Mouse (Mus musculus) thymus, adult 2 months (tissue): ENCODE measurements at regions not wholly inside any gene's neighbourhood (a gene's known extent, or its start where the extent isn't known, plus 50 kb on each side); places are given as distances from the start of the nearest gene placed in this dataset.

ENCODE experiments used
- DNase-seq: peaks from one replicate; pipeline ENCODE4 v3.0.0; 2021
- H3K27ac ChIP-seq: fragments of 200-500 bp; 2 replicates; pipeline ENCODE4 v1.5.1; 2012; ENCODE audit warnings: low read length, control low read depth; ENCODE audit not compliant: control insufficient read depth, insufficient read depth
- H3K27me3 ChIP-seq: fragments of 200-500 bp; 2 replicates; pipeline ENCODE4 v1.6.1; 2012; ENCODE audit warnings: mild to moderate bottlenecking, low read length, moderate library complexity, mixed read lengths; ENCODE audit not compliant: control insufficient read depth, insufficient read depth
- H3K36me3 ChIP-seq: fragments of 200-500 bp; 2 replicates; pipeline ENCODE4 v1.6.1; 2012; ENCODE audit warnings: mild to moderate bottlenecking, low read length, moderate library complexity; ENCODE audit not compliant: control insufficient read depth, insufficient read depth
- H3K4me1 ChIP-seq: fragments of 200-500 bp; replicated peaks from 2 replicates; pipeline ENCODE4 v1.6.1; 2012; ENCODE audit warnings: low read length; ENCODE audit not compliant: control insufficient read depth, insufficient read depth
- H3K4me3 ChIP-seq: fragments of 200-500 bp; 2 replicates; pipeline ENCODE4 v1.5.1; 2012; ENCODE audit warnings: mild to moderate bottlenecking, low read length, control low read depth, moderate library complexity; ENCODE audit not compliant: control insufficient read depth, insufficient read depth
- CTCF ChIP-seq: fragments of 200-500 bp; IDR thresholded peaks from 2 replicates; pipeline ENCODE4 v1.5.1; 2012; ENCODE audit warnings: mild to moderate bottlenecking, control low read depth, low read length, moderate library complexity, borderline replicate concordance; ENCODE audit not compliant: control insufficient read depth, poor library complexity, insufficient read depth; ENCODE audit errors: extremely low read depth
- POLR2A ChIP-seq: fragments of 200-500 bp; IDR thresholded peaks from 2 replicates; pipeline ENCODE4 v1.6.1; 2012; ENCODE audit warnings: mild to moderate bottlenecking, low read length, control low read depth, moderate library complexity; ENCODE audit not compliant: control insufficient read depth, poor library complexity, insufficient read depth; ENCODE audit errors: extremely low read depth
- WGBS: fragments of 180-500 bp; shearing (Covaris S2); methylation state at CpG from one replicate; pipeline ENCODE4 v1.1.7; 2018; 5-methylcytosine and 5-hydroxymethylcytosine counted together

DNA sequence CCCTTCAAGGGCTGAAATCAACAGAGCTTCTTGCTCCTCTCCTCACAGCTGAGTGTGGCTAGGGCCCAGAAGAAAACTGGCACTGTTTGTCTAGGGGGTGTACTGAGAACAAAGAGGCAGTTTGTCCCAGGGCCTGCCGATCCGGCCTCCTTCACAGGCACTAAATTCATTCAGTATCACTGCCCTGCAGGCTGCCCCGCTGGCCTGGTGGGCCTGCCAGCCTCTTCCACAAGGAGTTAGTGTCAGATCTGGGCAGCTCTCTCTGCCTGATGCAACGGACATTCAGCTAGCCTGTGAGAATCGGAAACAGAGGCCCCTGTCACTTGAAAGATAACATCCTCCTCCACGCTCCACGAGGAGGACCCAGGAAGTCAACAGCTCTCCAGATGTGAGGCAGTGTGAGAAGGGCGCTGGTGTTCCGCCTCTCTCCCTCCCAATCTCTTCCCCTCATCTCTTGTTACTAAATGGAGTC, 83.5 kb upstream of the Usp24 start:
- 44% methylated on average over 9 of the region's 9 CpGs for WGBS
- H3K36me3 ChIP-seq, result no peaks in the 10 kb centered on the region
- peak overlapping the region; percentile 31 for H3K27ac ChIP-seq
- peaks cover 6% of the 10 kb centered on the region for H3K4me1 ChIP-seq
- DNase-seq, result peak; percentile 20
- TF ChIP-seq CTCF (no peak), POLR2A (no peak)
- H3K27me3 ChIP-seq, result no peaks in the 10 kb centered on the region
- peak overlapping the region; percentile 32; the same call in 1 of the 2 replicates for H3K4me3 ChIP-seq

DNA sequence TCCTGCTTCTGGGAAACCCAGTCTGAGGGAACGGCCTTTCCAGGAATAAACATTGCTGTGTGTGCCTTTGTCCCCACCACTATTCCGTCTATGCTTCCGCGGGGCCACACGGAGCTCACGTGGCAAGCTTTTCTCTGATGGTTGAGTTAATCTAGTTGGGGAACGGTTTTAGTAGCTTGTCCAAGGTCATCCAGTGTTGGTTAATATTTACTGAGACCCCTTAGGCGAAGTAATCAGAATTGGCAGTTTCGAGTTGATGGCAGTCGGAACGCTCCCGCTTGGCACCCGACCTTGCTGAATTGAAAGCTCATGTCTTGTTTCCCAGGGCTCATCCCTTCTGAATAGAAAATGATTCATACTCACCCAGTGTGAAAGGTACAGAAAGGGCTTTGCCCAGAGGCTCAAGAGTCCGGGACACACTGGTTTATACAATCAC, 71.6 kb upstream of the Usp24 start:
- no peak for TF ChIP-seq POLR2A
- no peak for TF ChIP-seq CTCF
- no peaks in the 10 kb centered on the region for H3K27me3 ChIP-seq
- 97% methylated on average over 14 of the region's 14 CpGs for WGBS
- no peaks in the 10 kb centered on the region for H3K36me3 ChIP-seq
- no peak overlapping the region for H3K4me3 ChIP-seq
- 0 out of 2 replicates have a peak, but pooled peaks cover 4% of the 10 kb centered on the region for H3K4me1 ChIP-seq
- H3K27ac ChIP-seq, result no peak overlapping the region
- DNase-seq, result no peak

DNA sequence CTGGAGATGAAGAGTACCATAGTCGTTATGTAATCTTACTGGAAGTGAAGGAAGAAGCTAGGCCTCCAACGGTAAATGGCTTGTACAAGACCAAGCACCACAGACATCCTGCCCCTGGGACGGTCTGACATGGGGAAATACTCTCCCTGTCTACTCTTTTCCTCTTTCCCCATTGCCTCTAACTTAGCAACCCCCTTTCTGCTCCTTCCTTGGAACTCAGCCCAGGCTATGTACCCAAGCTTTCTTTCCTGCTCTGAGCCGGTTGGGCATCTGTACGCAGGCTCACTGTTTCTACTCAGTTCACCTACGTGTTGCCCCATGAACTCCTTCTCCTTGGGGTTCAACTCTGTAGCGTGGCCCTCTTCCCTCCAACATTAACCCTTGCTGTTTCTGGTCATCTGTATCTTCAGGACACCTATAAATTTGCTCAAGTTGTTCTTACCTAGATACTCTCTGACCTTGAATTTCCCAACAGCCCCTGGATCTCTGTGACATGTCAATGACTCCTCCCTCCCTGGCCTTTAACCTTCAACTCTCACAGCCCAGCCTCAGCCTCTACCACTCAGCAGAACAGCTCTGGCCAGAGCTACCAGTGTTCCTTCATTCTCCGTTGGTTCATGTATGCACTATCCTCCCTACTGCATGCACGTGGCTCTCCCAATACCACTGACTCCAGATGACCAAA, 71.0 kb upstream of the Usp24 start:
- H3K4me1 ChIP-seq, result 0 out of 2 replicates have a peak, but pooled peaks cover 4% of the 10 kb centered on the region
- no peak overlapping the region for H3K27ac ChIP-seq
- WGBS, result 88% methylated on average over 9 of the region's 9 CpGs
- TF ChIP-seq CTCF (no peak), POLR2A (no peak)
- no peak for DNase-seq
- no peaks in the 10 kb centered on the region for H3K27me3 ChIP-seq
- H3K36me3 ChIP-seq, result no peaks in the 10 kb centered on the region
- H3K4me3 ChIP-seq, result no peak overlapping the region

DNA sequence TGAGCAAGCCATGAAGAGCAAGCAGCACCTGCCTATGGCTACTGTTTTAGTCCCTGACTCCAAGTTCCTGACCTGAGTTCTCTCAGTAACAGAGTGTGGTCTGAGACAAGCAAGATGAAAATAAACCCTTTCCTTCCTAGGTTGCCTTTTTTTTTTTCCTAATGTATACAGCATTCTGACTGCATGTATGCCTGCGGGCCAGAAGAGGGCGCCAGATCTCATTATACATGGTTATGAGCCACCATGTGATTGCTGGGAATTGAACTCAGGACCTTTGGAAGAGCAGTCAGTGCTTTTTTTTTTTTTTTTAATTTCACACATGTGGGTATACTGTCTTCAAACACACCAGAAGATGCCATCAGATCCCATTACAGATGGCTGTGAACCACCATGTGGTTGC, 69.3 kb upstream of the Usp24 start:
- H3K27me3 ChIP-seq, result no peaks in the 10 kb centered on the region
- H3K4me1 ChIP-seq, result 0 out of 2 replicates have a peak, but pooled peaks cover 4% of the 10 kb centered on the region
- WGBS, result 88% methylated on average over 2 of the region's 2 CpGs
- no peaks in the 10 kb centered on the region for H3K36me3 ChIP-seq
- H3K4me3 ChIP-seq, result no peak overlapping the region
- DNase-seq, result no peak
- no peak overlapping the region for H3K27ac ChIP-seq
- TF ChIP-seq POLR2A (no peak), CTCF (no peak)

DNA sequence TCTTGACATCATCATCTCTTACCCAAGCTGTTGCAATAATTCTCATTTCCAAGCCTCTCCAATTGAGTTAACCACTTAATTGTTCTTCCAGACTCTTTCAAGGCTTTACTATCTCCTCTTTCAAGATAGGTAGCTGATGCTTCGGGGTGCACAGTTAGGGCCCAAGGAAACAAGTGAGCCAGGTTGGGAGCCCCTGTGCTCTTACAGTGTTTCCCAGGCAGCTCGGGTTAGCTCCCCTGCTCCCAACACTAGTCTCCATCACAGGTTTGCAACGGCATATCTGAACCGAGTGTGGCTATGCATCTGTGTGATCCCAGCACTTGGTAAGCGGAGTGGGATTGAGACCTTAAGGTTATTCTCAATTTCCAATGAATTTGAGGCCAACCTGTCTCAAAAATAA, 68.6 kb upstream of the Usp24 start:
- H3K27ac ChIP-seq, result no peak overlapping the region
- 0 out of 2 replicates have a peak, but pooled peaks cover 4% of the 10 kb centered on the region for H3K4me1 ChIP-seq
- TF ChIP-seq POLR2A (no peak), CTCF (no peak)
- H3K4me3 ChIP-seq, result no peak overlapping the region
- no peaks in the 10 kb centered on the region for H3K27me3 ChIP-seq
- WGBS, result 98% methylated on average over 5 of the region's 5 CpGs
- DNase-seq, result no peak
- H3K36me3 ChIP-seq, result no peaks in the 10 kb centered on the region

DNA sequence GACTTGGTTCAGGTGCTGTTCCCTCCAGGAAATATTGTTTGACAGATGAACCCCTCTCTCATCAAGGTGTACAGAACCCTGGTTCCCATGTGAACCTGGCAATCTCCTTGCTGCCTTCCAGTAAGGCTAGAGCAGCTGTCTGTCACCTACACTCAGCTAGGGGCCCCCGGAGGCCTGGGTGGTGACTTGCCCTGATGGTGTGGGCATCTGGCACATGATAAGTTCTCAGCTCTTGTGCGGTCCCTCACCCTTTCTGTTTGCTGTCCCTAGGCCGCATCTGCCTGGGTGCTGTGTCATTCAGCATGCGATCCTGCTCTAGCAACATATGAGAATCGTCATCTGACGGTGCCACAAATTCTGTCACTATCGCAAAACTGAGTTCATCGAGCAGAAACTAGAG, 67.7 kb upstream of the Usp24 start:
- H3K4me3 ChIP-seq, result no peak overlapping the region
- no peaks in the 10 kb centered on the region for H3K27me3 ChIP-seq
- no peak overlapping the region for H3K27ac ChIP-seq
- WGBS, result 96% methylated on average over 8 of the region's 8 CpGs
- TF ChIP-seq CTCF (no peak), POLR2A (no peak)
- 0 out of 2 replicates have a peak, but pooled peaks cover 2% of the 10 kb centered on the region for H3K4me1 ChIP-seq
- DNase-seq, result no peak
- H3K36me3 ChIP-seq, result no peaks in the 10 kb centered on the region

DNA sequence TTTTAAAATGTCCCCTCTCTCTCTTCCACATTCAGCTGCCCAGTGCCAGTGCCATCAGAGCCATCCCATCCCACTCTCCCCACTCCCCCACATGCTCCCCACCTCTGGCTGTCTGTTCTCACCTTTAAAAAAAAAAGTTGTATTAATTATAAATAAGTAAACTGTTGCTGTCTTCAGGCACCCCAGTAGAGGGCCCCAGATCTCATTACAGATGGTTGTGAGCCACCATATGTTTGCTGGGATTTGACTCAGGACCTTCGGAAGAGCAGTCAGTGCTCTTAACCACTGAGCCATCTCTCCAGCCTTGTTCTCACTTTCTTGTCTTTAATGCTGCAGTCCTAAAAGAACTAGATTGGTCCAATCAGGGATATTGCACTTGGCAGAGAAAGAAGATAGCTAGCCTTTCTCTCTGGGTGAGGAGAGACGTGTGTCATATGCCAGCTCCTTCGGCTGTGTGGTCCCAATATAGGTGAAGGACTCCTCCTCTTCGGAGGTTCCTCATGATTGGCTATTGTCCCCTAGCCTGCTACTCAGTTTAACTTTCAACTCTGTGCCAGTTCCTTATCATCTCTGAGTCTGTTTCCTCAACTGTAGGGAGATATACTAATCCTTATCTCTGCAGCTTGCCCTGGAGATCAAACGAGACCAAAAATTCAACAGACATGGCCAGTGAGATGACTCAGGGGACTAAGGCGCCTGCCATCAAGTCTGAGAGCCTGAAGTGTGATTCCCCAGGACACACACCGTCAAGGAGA, 66.8 kb upstream of the Usp24 start:
- no peaks in the 10 kb centered on the region for H3K27me3 ChIP-seq
- H3K4me1 ChIP-seq, result no peaks in the 10 kb centered on the region
- H3K4me3 ChIP-seq, result no peak overlapping the region
- TF ChIP-seq POLR2A (no peak), CTCF (no peak)
- WGBS, result 80% methylated on average over 7 of the region's 7 CpGs
- DNase-seq, result no peak
- no peaks in the 10 kb centered on the region for H3K36me3 ChIP-seq
- H3K27ac ChIP-seq, result no peak overlapping the region
